Mouse (Mus musculus) stomach, postnatal 0 days (tissue): ENCODE measurements at regions not wholly inside any gene's neighbourhood (a gene's known extent, or its start where the extent isn't known, plus 50 kb on each side); places are given as distances from the start of the nearest gene placed in this dataset.
A peak's percentile ranks its signal among the peaks of the same experiment; 100 is the strongest.

ENCODE experiments used
- CTCF ChIP-seq: IDR thresholded peaks from 2 replicates; pipeline ENCODE4 v1.5.1; 2016; ENCODE audit warnings: antibody characterized with exemption, low read depth, mild to moderate bottlenecking, moderate library complexity
- EP300 ChIP-seq: optimal IDR thresholded peaks from 2 replicates; pipeline ENCODE3; 2016; ENCODE audit warnings: antibody characterized with exemption

- TF ChIP-seq CTCF (peak; percentile 92), EP300 (no peak)
These were observed 352.0 kb upstream of the Zdhhc25 start for GRCm38 (mm10) chr15:88247974-88248625.
